Mouse (Mus musculus) lung, embryonic 14.5 days (tissue): ENCODE measurements around the gene Hist1h3b. TPM values are rescaled to one million over a fixed set of nuclear protein-coding genes. Genes with fewer than 3 reads are reported as not detected.

Experiments
- ATAC-seq: fragments of 200-750 bp; cut with Nextera tagmentation; 2 replicates; pipeline ENCODE4 v1.8.0; 2017; ENCODE audit warnings: mild to moderate bottlenecking, moderate TSS enrichment, moderate library complexity; ENCODE audit not compliant: insufficient read depth
- DNase-seq: peaks from one replicate; pipeline ENCODE4 v3.0.0-alpha.2; 2015
- H3K27ac ChIP-seq: fragments of 300-500 bp; sonication (generic); 2 replicates; pipeline ENCODE4 v1.5.1; 2014; ENCODE audit warnings: low read depth, mild to moderate bottlenecking, moderate library complexity
- H3K27me3 ChIP-seq: fragments of 300-500 bp; sonication (generic); 2 replicates; pipeline ENCODE4 v1.6.1; 2014; ENCODE audit warnings: low read length, control low read depth; ENCODE audit not compliant: insufficient read depth
- H3K36me3 ChIP-seq: fragments of 300-500 bp; sonication (generic); 2 replicates; pipeline ENCODE4 v1.6.1; 2014; ENCODE audit warnings: control low read depth; ENCODE audit not compliant: insufficient read depth
- H3K4me1 ChIP-seq: fragments of 300-500 bp; sonication (generic); 2 replicates; pipeline ENCODE4 v1.6.1; 2014; ENCODE audit warnings: antibody characterized with exemption, control low read depth; ENCODE audit not compliant: insufficient read depth
- H3K4me2 ChIP-seq: fragments of 300-500 bp; sonication (generic); 2 replicates; pipeline ENCODE4 v1.6.1; 2014; ENCODE audit warnings: mild to moderate bottlenecking
- H3K4me3 ChIP-seq: fragments of 300-500 bp; sonication (generic); 2 replicates; pipeline ENCODE4 v1.5.1; 2014; ENCODE audit warnings: low read depth, low read length
- H3K9ac ChIP-seq: fragments of 300-500 bp; sonication (generic); 2 replicates; pipeline ENCODE4 v1.6.1; 2014
- H3K9me3 ChIP-seq: fragments of 300-500 bp; sonication (generic); 2 replicates; pipeline ENCODE4 v1.6.1; 2016; ENCODE audit warnings: low read depth, low read length, control low read depth
- CTCF ChIP-seq: IDR thresholded peaks from 2 replicates; pipeline ENCODE4 v1.5.1; 2016; ENCODE audit warnings: antibody characterized with exemption, low read depth
- WGBS: fragments of 180-500 bp; shearing (Covaris S2); extraction: QIAGEN DNeasy Blood & Tissue Kit; methylation state at CpG from one replicate; pipeline ENCODE4 v1.1.7; 2014; 5-methylcytosine and 5-hydroxymethylcytosine counted together
- microRNA-seq: library from miRNA; unstranded; fragments of <30 nt; microRNA quantifications from one replicate; pipeline ENCODE4, GENCODE M21; 2016; ENCODE audit warnings: borderline number of aligned reads
- polyA plus RNA-seq: library from polyadenylated mRNA; unstranded; fragments of >200 nt; fragmentation: Nextera tagmentation; extraction: Ambion mirVana; gene quantifications from 2 replicates; pipeline ENCODE4 v1.2.1, GENCODE M21; 2014

The Hist1h3b gene
- polyA plus RNA-seq, 1 experiment from 2014 or later = 18.4 TPM

DNA sequence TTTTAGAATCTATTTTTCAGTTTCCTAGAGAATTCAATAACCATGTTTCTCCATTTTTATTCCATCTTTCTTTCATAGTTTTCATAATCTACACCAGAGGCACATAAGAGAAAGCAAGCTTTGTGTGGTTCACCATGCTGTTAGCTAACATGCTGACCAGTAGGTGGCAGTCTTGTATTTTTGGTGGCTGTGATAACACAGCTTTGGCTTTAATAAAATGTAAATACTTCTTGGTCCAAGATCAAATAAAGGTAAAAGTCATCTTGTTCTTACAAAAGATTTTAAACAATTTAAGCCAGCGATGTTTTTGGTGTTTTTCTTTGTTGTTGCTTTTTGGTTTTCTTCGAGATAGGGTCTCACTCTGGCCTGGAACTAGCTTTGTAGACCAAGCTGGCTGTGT lies 40.5 kb downstream of the Hist1h3b start:
- ATAC-seq (no peak), DNase-seq (peak; percentile 92)

DNA sequence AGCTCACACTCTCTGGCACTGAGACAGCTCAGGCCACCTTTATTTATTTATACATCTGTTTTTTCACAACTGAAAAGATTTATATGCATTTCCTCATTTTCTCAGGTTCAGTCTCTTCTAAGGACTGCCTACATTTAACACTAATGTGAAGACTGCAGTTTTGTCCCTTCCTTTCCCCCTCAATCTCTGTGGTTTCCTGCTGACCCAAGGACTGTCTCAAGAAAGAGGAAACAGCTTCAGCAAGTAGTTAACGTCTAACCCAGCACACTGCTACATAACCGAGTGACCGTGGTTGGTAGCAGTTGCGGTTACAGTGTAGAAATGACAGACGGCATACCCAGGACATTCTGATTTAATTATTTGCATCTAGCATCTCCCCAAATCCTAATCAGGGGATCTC lies 47.3 kb downstream of the Hist1h3b start:
- Histone ChIP-seq H3K4me1 (no peaks in the 10 kb centered on the region), H3K4me3 (no peak overlapping the region), H3K9me3 (no peaks in the 10 kb centered on the region), H3K4me2 (no peak overlapping the region), H3K9ac (no peak overlapping the region), H3K36me3 (no peaks in the 10 kb centered on the region), H3K27me3 (no peaks in the 10 kb centered on the region), H3K27ac (no peak overlapping the region)
- DNase-seq = peak; percentile 12
- no peak for ATAC-seq
- 73% methylated on average over 5 of the region's 5 CpGs for WGBS
- TF ChIP-seq CTCF = no peak

More for the DNA sequence above, 40.5 kb downstream of the Hist1h3b start:
- H3K27me3 ChIP-seq = no peaks in the 10 kb centered on the region
- no peak overlapping the region for H3K4me2 ChIP-seq
- H3K9ac ChIP-seq = no peak overlapping the region
- TF ChIP-seq CTCF = peak; percentile 87
- H3K27ac ChIP-seq = no peak overlapping the region
- H3K9me3 ChIP-seq = no peaks in the 10 kb centered on the region
- no peak overlapping the region for H3K4me3 ChIP-seq
- no peaks in the 10 kb centered on the region for H3K36me3 ChIP-seq
- no peaks in the 10 kb centered on the region for H3K4me1 ChIP-seq
- 39% methylated on average over 2 of the region's 2 CpGs for WGBS

Small RNAs within 50 kb of the gene (microRNA-seq; reads per million reads assigned to microRNA genes)
- gene Gm44314 = not detected
- not detected for gene Gm44484

Other genes starting within 250 kb of the Hist1h3b start
- gene Hist1h4h, start 221.2 kb upstream of the Hist1h3b start, polyA plus RNA-seq = 7.1 and 7.6 TPM in 2 replicates
- gene Hist1h2af, start 218.4 kb upstream of the Hist1h3b start, polyA plus RNA-seq = 13.0 and 14.6 TPM in 2 replicates
- gene Hist1h3g, start 216.8 kb upstream of the Hist1h3b start, polyA plus RNA-seq = 6.6 and 7.5 TPM in 2 replicates
- gene Hist1h2bh, start 208.9 kb upstream of the Hist1h3b start, polyA plus RNA-seq = 1.0 and 1.8 TPM in 2 replicates
- 2.0 and 2.6 TPM in 2 replicates for gene Hist1h3f, start 208.2 kb upstream of the Hist1h3b start, polyA plus RNA-seq
- 1.4 and 2.7 TPM in 2 replicates for gene Hist1h4f, start 200.6 kb upstream of the Hist1h3b start, polyA plus RNA-seq
- 0.87 and 0.99 TPM in 2 replicates for gene Hist1h1d, start 199.0 kb upstream of the Hist1h3b start, polyA plus RNA-seq
- gene Hist1h3e, start 189.9 kb upstream of the Hist1h3b start, polyA plus RNA-seq = 8.2 and 10.6 TPM in 2 replicates
- 164 and 166 TPM in 2 replicates for gene Hist1h2ae, start 181.0 kb upstream of the Hist1h3b start, polyA plus RNA-seq
- gene Hist1h2bg, start 180.9 kb upstream of the Hist1h3b start, polyA plus RNA-seq = 14.9 TPM in 2 replicates
- 7.8 and 12.2 TPM in 2 replicates for gene Hist1h2bf, start 178.1 kb upstream of the Hist1h3b start, polyA plus RNA-seq
- gene Hist1h2ad, start 177.9 kb upstream of the Hist1h3b start, polyA plus RNA-seq = 4.2 and 4.9 TPM in 2 replicates
- gene Hist1h3d, start 176.5 kb upstream of the Hist1h3b start, polyA plus RNA-seq = 10.0 and 13.9 TPM in 2 replicates
- gene Hist1h4d, start 170.7 kb upstream of the Hist1h3b start, polyA plus RNA-seq = 144 and 147 TPM in 2 replicates
- 2.5 and 3.0 TPM in 2 replicates for gene Hist1h2be, start 131.1 kb upstream of the Hist1h3b start, polyA plus RNA-seq
- gene Hist1h1e, start 129.7 kb upstream of the Hist1h3b start, polyA plus RNA-seq = 22.6 and 25.7 TPM in 2 replicates
- 1.5 and 2.1 TPM in 2 replicates for gene Hist1h2ac, start 68.3 kb upstream of the Hist1h3b start, polyA plus RNA-seq
- gene Hist1h2bc, start 68.1 kb upstream of the Hist1h3b start, polyA plus RNA-seq = 52.9 and 55.1 TPM in 2 replicates
- not detected in 2 replicates for gene Hist1h1t, start 56.5 kb upstream of the Hist1h3b start, polyA plus RNA-seq
- 11.2 and 11.4 TPM in 2 replicates for gene Hist1h4c, start 53.8 kb upstream of the Hist1h3b start, polyA plus RNA-seq
- gene Hfe, start 41.4 kb upstream of the Hist1h3b start, polyA plus RNA-seq = 8.4 and 12.1 TPM in 2 replicates
- 30.5 and 32.3 TPM in 2 replicates for gene Hist1h1c, start 13.5 kb upstream of the Hist1h3b start, polyA plus RNA-seq
- 11.3 and 16.9 TPM in 2 replicates for gene Hist1h3c, start 6.7 kb upstream of the Hist1h3b start, polyA plus RNA-seq
- 1.6 and 4.0 TPM in 2 replicates for gene Hist1h2bb, start 5.5 kb upstream of the Hist1h3b start, polyA plus RNA-seq
- 70.8 and 71.5 TPM in 2 replicates for gene Hist1h2ab, start 1.1 kb upstream of the Hist1h3b start, polyA plus RNA-seq
- gene Hist1h4b, start 4.7 kb downstream of the Hist1h3b start, polyA plus RNA-seq = 4.3 and 7.5 TPM in 2 replicates
- 0.66 TPM in 1 of 2 replicates, not detected in the other for gene Hist1h4a, start 9.0 kb downstream of the Hist1h3b start, polyA plus RNA-seq
- gene Hist1h3a, start 10.1 kb downstream of the Hist1h3b start, polyA plus RNA-seq = 7.4 and 9.2 TPM in 2 replicates
- 5.2 and 5.5 TPM in 2 replicates for gene Hist1h1a, start 11.4 kb downstream of the Hist1h3b start, polyA plus RNA-seq
- 0.12 TPM in 1 of 2 replicates, not detected in the other for gene Trim38, start 17.6 kb downstream of the Hist1h3b start, polyA plus RNA-seq
- 0.08 TPM in 1 of 2 replicates, not detected in the other for gene Slc17a2, start 54.7 kb downstream of the Hist1h3b start, polyA plus RNA-seq
- not detected in 2 replicates for gene Slc17a3, start 87.2 kb downstream of the Hist1h3b start, polyA plus RNA-seq
- gene Slc17a1, start 115.5 kb downstream of the Hist1h3b start, polyA plus RNA-seq = not detected in 2 replicates
- not detected in 2 replicates for gene Slc17a4, start 162.7 kb downstream of the Hist1h3b start, polyA plus RNA-seq
- gene Hist1h2ba, start 181.9 kb downstream of the Hist1h3b start, polyA plus RNA-seq = not detected in 2 replicates
- not detected in 2 replicates for gene Hist1h2aa, start 182.2 kb downstream of the Hist1h3b start, polyA plus RNA-seq
- not detected in 2 replicates for gene Scgn, start 238.9 kb downstream of the Hist1h3b start, polyA plus RNA-seq